In the genomic region with DNA sequence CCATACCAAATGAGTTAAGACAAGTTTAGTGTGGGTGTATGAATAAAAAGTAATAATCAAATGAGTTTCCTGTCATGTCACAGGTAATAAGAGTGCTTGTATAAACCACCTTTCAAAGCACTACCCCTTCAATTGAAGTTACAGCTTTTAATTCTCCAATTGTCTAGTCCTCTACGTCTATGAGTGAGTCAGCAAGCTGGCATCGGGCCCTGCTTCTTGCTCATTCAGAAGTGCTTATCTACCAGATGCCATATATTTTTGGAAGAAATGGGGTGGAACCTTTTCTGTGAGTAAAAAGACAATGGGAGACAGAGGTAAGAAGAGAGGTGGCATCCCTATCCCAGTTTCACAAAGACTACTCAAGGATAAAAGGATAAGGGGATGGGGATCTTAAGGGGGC, we compare ENCODE assay signal across 31 mouse cellular contexts.
DNase-seq lines count a peak whose midpoint lies in the region; TF ChIP-seq lines count a peak whose summit lies in the region.
"Had no signal": no experiment of that assay in that cellular context is flagged by ENCODE, and none has a peak within 500 bp of the region (broad histone marks: within the 10 kb centered on the region; RNA-seq: fewer than 3 reads in every experiment).

No protein-coding gene starts in this region.

- H3K79me2 ChIP-seq in MEL (ENCODE audit: control insufficient read depth, insufficient read depth, low read length, poor library complexity) = no peaks in the 10 kb centered on the region

- no peak for TF ChIP-seq CTCF in MEL (IDR thresholded peaks at IDR 0.05 in 2 of 3, conservative IDR thresholded peaks at IDR 0.05 in 1 of 3; ENCODE audit: control insufficient read depth in 1 of 3, insufficient read depth in 1 of 3, low read depth in 2 of 3, low read length in 3 of 3, poor library complexity in 1 of 3, severe bottlenecking in 1 of 3)

- H3K27me3 ChIP-seq in MEL (ENCODE audit: control insufficient read depth in 1 of 2, insufficient read depth in 2 of 2, low read length in 2 of 2) = peaks cover 3 to 6% of the 10 kb centered on the region in 2 experiments
- H3K27me3 ChIP-seq: forebrain, embryonic 13.5 days; hindbrain, embryonic 13.5 days; limb, embryonic 12.5 days; liver, embryonic 15.5 days; midbrain, embryonic 15.5 days; neural tube, embryonic 15.5 days had no signal

- H3K9ac ChIP-seq in MEL (ENCODE audit: control insufficient read depth, low read depth, low read length, poor library complexity, severe bottlenecking) = no peak overlapping the region
- H3K9ac ChIP-seq: forebrain, embryonic 13.5 days; hindbrain, embryonic 13.5 days; limb, embryonic 12.5 days; liver, embryonic 15.5 days; lung, embryonic 14.5 days; midbrain, embryonic 15.5 days; neural tube, embryonic 15.5 days had no signal

- intact Hi-C loops in left cerebral cortex, postnatal 36 days (cut with DNase I) = no loop called here

- no peak for TF ChIP-seq POLR2A in MEL (IDR thresholded peaks at IDR 0.05; ENCODE audit: control insufficient read depth in 1 of 2, insufficient read depth in 1 of 2, low read depth in 1 of 2, low read length in 2 of 2, poor library complexity in 1 of 2)

- no peak for TF ChIP-seq RAD21 in MEL (IDR thresholded peaks at IDR 0.05; ENCODE audit: low read depth, low read length)

- peak; percentile 32 to 41 for DNase-seq in adrenal gland, postnatal 36 days
- DNase-seq in adrenal gland, postnatal 4 days (ENCODE audit: low spot score in 2 of 2) = no peak
- peak; percentile 13 to 16 for DNase-seq in left cerebral cortex, postnatal 36 days (ENCODE audit: low spot score in 2 of 2)
- DNase-seq in left cerebral cortex, adult 11 months (ENCODE audit: low spot score) = no peak
- DNase-seq in MEL (ENCODE audit: low read depth, low spot score) = peak; percentile 40
- DNase-seq in brain, adult 2 months (ENCODE audit: low read depth, low spot score) = peak; percentile 43
- DNase-seq in Muller cell, postnatal 12 days (ENCODE audit: inconsistent ontology term) = no peak
- DNase-seq: B cell, adult 2 months; cerebellum, adult 11 months; cerebellum, adult 9-10 months; cerebellum, postnatal 36 days; gastrocnemius, adult 2 months; gastrocnemius, postnatal 36 days; heart, adult 18-20 months; heart, postnatal 4 days; kidney, adult 8-10 months; kidney, postnatal 4 days; lung, embryonic 14.5 days; retina, postnatal 1 day; spleen, adult 18-20 months; thymus, adult 18-20 months; thymus, postnatal 25 days had no signal

- H3K4me1 ChIP-seq in MEL (ENCODE audit: control insufficient read depth in 1 of 2, insufficient read depth in 2 of 2, low read length in 2 of 2) = no peaks in the 10 kb centered on the region
- H3K4me1 ChIP-seq: forebrain, embryonic 13.5 days; hindbrain, embryonic 13.5 days; limb, embryonic 12.5 days; liver, embryonic 15.5 days; midbrain, embryonic 10.5 days; midbrain, embryonic 15.5 days; neural tube, embryonic 15.5 days had no signal

- H3K36me3 ChIP-seq in MEL (ENCODE audit: control insufficient read depth in 1 of 2, insufficient read depth in 2 of 2, low read length in 2 of 2) = no peaks in the 10 kb centered on the region
- H3K36me3 ChIP-seq: hindbrain, embryonic 13.5 days; limb, embryonic 12.5 days; liver, embryonic 15.5 days; midbrain, embryonic 10.5 days; midbrain, embryonic 15.5 days; neural tube, embryonic 15.5 days had no signal

- no peak for TF ChIP-seq EP300 in MEL (IDR thresholded peaks at IDR 0.05; ENCODE audit: low read depth in 1 of 2, low read length in 2 of 2)

- no peaks in the 10 kb centered on the region for H3K9me3 ChIP-seq in MEL (replicated peaks; ENCODE audit: insufficient read depth, low read length)
- H3K9me3 ChIP-seq: forebrain, embryonic 13.5 days; hindbrain, embryonic 13.5 days; limb, embryonic 12.5 days; liver, embryonic 15.5 days; midbrain, embryonic 10.5 days; midbrain, embryonic 15.5 days; neural tube, embryonic 15.5 days had no signal

- no peak overlapping the region for H3K27ac ChIP-seq in MEL (ENCODE audit: control insufficient read depth, low read depth, low read length)
- H3K27ac ChIP-seq: forebrain, embryonic 13.5 days; gastrocnemius, adult 2 months; hindbrain, embryonic 13.5 days; kidney, postnatal 0 days; limb, embryonic 12.5 days; liver, embryonic 15.5 days; midbrain, embryonic 10.5 days; midbrain, embryonic 15.5 days; neural tube, embryonic 15.5 days; stomach, postnatal 0 days had no signal

- no peak overlapping the region for H3K4me3 ChIP-seq in MEL (ENCODE audit: control insufficient read depth in 1 of 2, insufficient read depth in 1 of 2, low read depth in 2 of 2, low read length in 2 of 2)
- H3K4me3 ChIP-seq: forebrain, embryonic 13.5 days; gastrocnemius, adult 2 months; hindbrain, embryonic 13.5 days; limb, embryonic 12.5 days; liver, embryonic 15.5 days; midbrain, embryonic 10.5 days; midbrain, embryonic 15.5 days; neural tube, embryonic 15.5 days had no signal

TF ChIP-seq in MEL, 35 proteins besides CTCF, POLR2A, EP300 and RAD21:
- no peak for TF ChIP-seq MXI1 (IDR thresholded peaks at IDR 0.05; ENCODE audit: low read depth, low read length)
- no peak for TF ChIP-seq TAL1 (IDR thresholded peaks at IDR 0.05; ENCODE audit: low read length)
- no peak for TF ChIP-seq TCF12 (IDR thresholded peaks at IDR 0.05; ENCODE audit: low read depth, low read length)
- no peak for TF ChIP-seq SMC3 (IDR thresholded peaks at IDR 0.05; ENCODE audit: low read depth, low read length)
- no peak for TF ChIP-seq MYB (IDR thresholded peaks at IDR 0.05; ENCODE audit: low read depth, low read length)
- TF ChIP-seq UBTF (IDR thresholded peaks at IDR 0.05; ENCODE audit: borderline replicate concordance, insufficient read depth, low read depth, low read length) = no peak
- no peak for TF ChIP-seq ZC3H11A (IDR thresholded peaks at IDR 0.05; ENCODE audit: low read depth, low read length)
- no peak for TF ChIP-seq POLR2AphosphoS2 (IDR thresholded peaks at IDR 0.05; ENCODE audit: low read length)
- no peak for TF ChIP-seq MAFK (IDR thresholded peaks at IDR 0.05; ENCODE audit: borderline replicate concordance, low read depth, low read length)
- TF ChIP-seq NRF1 (IDR thresholded peaks at IDR 0.05; ENCODE audit: insufficient read depth, low read depth, low read length, poor library complexity, severe bottlenecking) = no peak
- TF ChIP-seq BHLHE40 (IDR thresholded peaks at IDR 0.05; ENCODE audit: borderline replicate concordance, low read depth, low read length) = no peak
- no peak for TF ChIP-seq E2F4 (IDR thresholded peaks at IDR 0.05; ENCODE audit: borderline replicate concordance, low read depth, low read length)
- TF ChIP-seq JUND (IDR thresholded peaks at IDR 0.05; ENCODE audit: low read depth, low read length) = no peak
- TF ChIP-seq TBP (IDR thresholded peaks at IDR 0.05; ENCODE audit: low read depth, low read length) = no peak
- no peak for TF ChIP-seq CHD2 (IDR thresholded peaks at IDR 0.05; ENCODE audit: low read length)
- TF ChIP-seq GABPA (IDR thresholded peaks at IDR 0.05; ENCODE audit: low read depth, low read length) = no peak
- TF ChIP-seq USF1 (IDR thresholded peaks at IDR 0.05; ENCODE audit: low read depth, low read length) = no peak
- no peak for TF ChIP-seq HCFC1 (IDR thresholded peaks at IDR 0.05; ENCODE audit: low read depth, low read length)
- no peak for TF ChIP-seq MEF2A (IDR thresholded peaks at IDR 0.05; ENCODE audit: extremely low read depth, insufficient replicate concordance, low read depth, low read length, poor library complexity, severe bottlenecking)
- no peak for TF ChIP-seq ELF1 (IDR thresholded peaks at IDR 0.05; ENCODE audit: low read depth, low read length)

Comparison
In these comparisons a context has a peak if more than half of its experiments do, and no peak if none do; other contexts are left out.
1. DNase-seq: peak in adrenal gland, postnatal 36 days (2 of 2), left cerebral cortex, postnatal 36 days (2 of 2), MEL (single experiment) and brain, adult 2 months (single experiment); none in adrenal gland, postnatal 4 days (0 of 2), left cerebral cortex, adult 11 months (single experiment) and Muller cell, postnatal 12 days (single experiment).